Mouse (Mus musculus) heart, postnatal 4 days (tissue): ENCODE results near the gene Cxxc4. TPM values are rescaled to one million over a fixed set of nuclear protein-coding genes. Genes with fewer than 3 reads are reported as not detected.
A peak's percentile ranks its signal among the peaks of the same experiment; 100 is the strongest.

Source experiments
- DNase-seq: peaks from one replicate; pipeline ENCODE4 v3.0.0; 2021
- microRNA-seq, 2 experiments: library from miRNA; unstranded; fragments of <30 nt; microRNA quantifications; one replicate each; pipeline ENCODE4 v1.2.0; 2021 to 2022
- total RNA-seq, 2 experiments: library from RNA; stranded (reverse); gene quantifications; 2 replicates each; pipeline ENCODE4 v1.2.3; 2021

Gene Cxxc4
- total RNA-seq, 2 experiments from 2014 or later, result 2.7 to 3.0 TPM

GRCm38 (mm10) chr3:134243850-134244247 lies 7.6 kb downstream of the Cxxc4 start:
- DNase-seq, result no peak

GRCm38 (mm10) chr3:134254221-134254620 lies 17.9 kb downstream of the Cxxc4 start:
- no peak for DNase-seq

GRCm38 (mm10) chr3:134258715-134259114 lies 22.4 kb downstream of the Cxxc4 start:
- DNase-seq, result no peak

GRCm38 (mm10) chr3:134259300-134259699 lies 23.0 kb downstream of the Cxxc4 start:
- DNase-seq, result no peak

- no peak for DNase-seq
Measured at GRCm38 (mm10) chr3:134279655-134280054, 43.4 kb downstream of the Cxxc4 start.

GRCm38 (mm10) chr3:134281527-134282370 lies 45.5 kb downstream of the Cxxc4 start:
- no peak for DNase-seq

- DNase-seq, result no peak
Measured at GRCm38 (mm10) chr3:134295217-134295616, 58.9 kb downstream of the Cxxc4 start.

GRCm38 (mm10) chr3:134302681-134303491 lies 66.6 kb downstream of the Cxxc4 start:
- peak; percentile 15 for DNase-seq

GRCm38 (mm10) chr3:134303492-134303808 lies 67.2 kb downstream of the Cxxc4 start:
- no peak for DNase-seq

- DNase-seq, result no peak
Measured at GRCm38 (mm10) chr3:134306507-134306906, 70.2 kb downstream of the Cxxc4 start.

GRCm38 (mm10) chr3:134307801-134308200 lies 71.5 kb downstream of the Cxxc4 start:
- DNase-seq, result no peak

Small RNA genes lying within 50 kb of the gene (microRNA-seq; reads per million reads assigned to microRNA genes)
- 0 reads per million in 2 experiments for gene Mir1895
